Mouse (Mus musculus) heart, embryonic 14.5 days (tissue): Measurements from ENCODE around the gene Gpx3. TPM values are rescaled to one million over a fixed set of nuclear protein-coding genes. Genes with fewer than 3 reads are reported as not detected.

Source experiments
- ATAC-seq: fragments of 200-750 bp; cut with Nextera tagmentation; 2 replicates; pipeline ENCODE4 v1.8.0; 2017; ENCODE audit warnings: low read depth, moderate TSS enrichment; ENCODE audit not compliant: insufficient number of reproducible peaks, insufficient read depth, low FRiP score
- H3K27ac ChIP-seq, 2 experiments: fragments of 200-500 bp in 1 of 2; fragments of 300-500 bp in 1 of 2; sonication (generic) in 1 of 2; replicated peaks in 1 of 2; 2 replicates each; pipeline ENCODE4 v1.5.1; 2012 to 2014; ENCODE audit warnings: low read depth in 2 of 2, low read length in 2 of 2, control low read depth in 1 of 2, mild to moderate bottlenecking in 1 of 2, mixed read lengths in 1 of 2; ENCODE audit not compliant: control insufficient read depth in 1 of 2, insufficient read depth in 1 of 2
- H3K27me3 ChIP-seq: fragments of 300-500 bp; sonication (generic); 2 replicates; pipeline ENCODE4 v1.6.1; 2014; ENCODE audit warnings: mild to moderate bottlenecking, low read length, control low read depth; ENCODE audit not compliant: control insufficient read depth, insufficient read depth
- H3K36me3 ChIP-seq: fragments of 300-500 bp; sonication (generic); 2 replicates; pipeline ENCODE4 v1.6.1; 2014; ENCODE audit warnings: mild to moderate bottlenecking, control low read depth, low read length, mixed read lengths; ENCODE audit not compliant: control insufficient read depth, insufficient read depth
- H3K4me1 ChIP-seq, 2 experiments: fragments of 200-500 bp in 1 of 2; fragments of 300-500 bp in 1 of 2; sonication (generic) in 1 of 2; 2 replicates each; pipeline ENCODE4 v1.6.1; 2012 to 2014; ENCODE audit warnings: low read length in 2 of 2, control low read depth in 1 of 2, mixed read lengths in 1 of 2; ENCODE audit not compliant: control insufficient read depth in 2 of 2, insufficient read depth in 2 of 2
- H3K4me2 ChIP-seq: fragments of 300-500 bp; sonication (generic); 2 replicates; pipeline ENCODE4 v1.6.1; 2014; ENCODE audit warnings: mild to moderate bottlenecking, low read length
- H3K4me3 ChIP-seq, 2 experiments: fragments of 200-500 bp in 1 of 2; fragments of 300-500 bp in 1 of 2; sonication (generic) in 1 of 2; 2 replicates each; pipeline ENCODE4 v1.5.1; 2012 to 2014; ENCODE audit warnings: low read length in 2 of 2, mild to moderate bottlenecking in 2 of 2, control low read depth in 1 of 2, low read depth in 1 of 2, moderate library complexity in 1 of 2; ENCODE audit not compliant: control insufficient read depth in 1 of 2, insufficient read depth in 1 of 2
- H3K9ac ChIP-seq: fragments of 300-500 bp; sonication (generic); 2 replicates; pipeline ENCODE4 v1.6.1; 2014; ENCODE audit warnings: mild to moderate bottlenecking, low read length
- H3K9me3 ChIP-seq: fragments of 300-500 bp; sonication (generic); 2 replicates; pipeline ENCODE4 v1.6.1; 2016; ENCODE audit warnings: low read length, control low read depth; ENCODE audit not compliant: control insufficient read depth
- WGBS: fragments of 180-500 bp; shearing (Covaris S2); extraction: QIAGEN DNeasy Blood & Tissue Kit; methylation state at CpG from one replicate; pipeline ENCODE4 v1.1.7; 2014; 5-methylcytosine and 5-hydroxymethylcytosine counted together
- polyA plus RNA-seq: library from polyadenylated mRNA; unstranded; fragments of >200 nt; fragmentation: Nextera tagmentation; extraction: Ambion mirVana; gene quantifications from 2 replicates; pipeline ENCODE4 v1.2.1, GENCODE M21; 2014

Gene Gpx3
- polyA plus RNA-seq, 1 experiment from 2014 or later, result 1,448 TPM

DNA sequence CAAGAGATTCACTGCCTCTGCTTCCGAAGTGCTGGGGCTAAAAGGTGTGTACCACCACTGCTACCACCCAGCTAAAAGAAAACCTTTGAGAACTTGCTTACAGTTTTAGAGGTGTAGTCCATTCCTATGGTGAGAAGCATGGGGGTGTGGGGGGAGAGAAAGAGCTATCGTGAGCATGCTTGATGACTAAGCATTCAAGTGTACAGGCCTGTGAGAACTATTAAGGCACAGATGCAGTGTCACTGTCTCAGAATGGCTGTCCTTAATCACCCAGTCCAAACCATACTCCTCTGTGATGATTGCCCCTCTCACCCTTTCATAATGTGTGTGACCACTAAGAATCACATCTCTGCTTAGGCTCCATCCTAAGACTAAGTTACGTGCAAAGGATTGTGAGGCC lies 32.9 kb upstream of the Gpx3 start:
- Histone ChIP-seq H3K9ac (no peak overlapping the region), H3K4me1 (peaks cover 0 to 13% of the 10 kb centered on the region in 2 experiments; a peak in 2 of 4 replicates), H3K4me2 (no peak overlapping the region), H3K27ac (no peak overlapping the region), H3K36me3 (peaks cover 55% of the 10 kb centered on the region), H3K4me3 (no peak overlapping the region), H3K9me3 (no peaks in the 10 kb centered on the region), H3K27me3 (no peaks in the 10 kb centered on the region)
- WGBS, result 67% methylated on average over 3 of the region's 3 CpGs
- no peak for ATAC-seq

DNA sequence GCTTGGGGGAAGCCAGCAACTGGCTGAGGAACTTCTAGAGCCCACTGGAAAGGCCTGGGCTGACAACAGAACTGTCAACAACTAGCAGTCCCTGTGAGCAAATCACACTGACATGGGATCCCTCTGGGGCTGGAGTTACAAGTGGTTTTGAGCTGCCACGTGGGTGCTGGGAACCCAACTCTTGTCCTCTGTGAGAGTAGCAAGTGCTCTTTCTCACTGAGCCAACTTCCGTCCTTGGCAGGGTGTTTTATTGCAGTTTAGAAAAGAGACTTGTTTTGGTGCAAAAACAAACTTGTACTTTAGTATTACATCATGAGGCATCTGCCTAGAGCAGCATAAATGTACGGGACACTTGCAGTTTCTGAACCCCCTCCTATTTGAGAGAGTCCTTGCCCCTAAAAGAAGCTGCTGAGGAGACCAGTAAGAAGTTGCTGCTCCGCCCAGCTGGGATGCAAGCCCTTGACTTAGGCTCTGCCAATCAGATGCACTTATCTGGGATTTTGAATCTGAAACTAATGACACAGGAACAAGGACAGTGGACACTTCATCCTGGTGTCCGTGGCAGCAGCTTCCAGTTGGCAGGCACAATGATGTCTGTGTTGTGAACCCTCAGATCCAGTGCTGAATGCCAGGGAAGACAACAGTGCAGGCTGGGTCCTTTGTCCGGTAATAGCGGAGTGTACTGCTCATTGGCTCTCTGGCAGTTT lies 30.3 kb upstream of the Gpx3 start:
- Histone ChIP-seq H3K27me3 (no peaks in the 10 kb centered on the region), H3K4me1 (peaks cover 0 to 13% of the 10 kb centered on the region in 2 experiments; a peak in 2 of 4 replicates), H3K27ac (no peak overlapping the region), H3K9ac (no peak overlapping the region), H3K9me3 (no peaks in the 10 kb centered on the region), H3K4me2 (no peak overlapping the region), H3K4me3 (no peak overlapping the region), H3K36me3 (peaks cover 57% of the 10 kb centered on the region)
- 73% methylated on average over 7 of the region's 7 CpGs for WGBS
- ATAC-seq, result no peak

DNA sequence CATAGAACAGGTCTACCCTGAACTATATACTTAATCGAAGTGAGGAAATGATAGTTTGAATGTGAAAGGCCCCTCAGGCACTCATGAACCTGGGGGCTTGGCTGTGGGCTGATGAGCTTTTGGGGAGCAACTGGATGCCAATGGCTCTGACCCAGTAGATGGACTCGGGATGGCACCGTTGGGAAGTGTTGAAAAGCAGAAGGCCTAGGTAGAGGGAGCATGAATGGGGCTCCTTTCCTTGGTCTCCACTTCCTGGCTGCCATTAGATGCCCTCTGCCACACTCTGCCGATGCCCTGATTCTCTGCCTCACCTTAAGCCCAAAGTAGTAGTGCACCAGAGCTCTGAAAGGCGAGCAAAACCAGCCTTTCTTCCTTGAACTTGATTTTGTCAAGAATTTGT lies 26.2 kb upstream of the Gpx3 start:
- Histone ChIP-seq H3K4me2 (no peak overlapping the region), H3K27me3 (no peaks in the 10 kb centered on the region), H3K9ac (no peak overlapping the region), H3K36me3 (peaks cover 34% of the 10 kb centered on the region), H3K9me3 (no peaks in the 10 kb centered on the region), H3K4me1 (peaks cover 12 to 16% of the 10 kb centered on the region in 2 experiments), H3K4me3 (no peak overlapping the region), H3K27ac (no peak overlapping the region)
- WGBS, result 86% methylated on average over 5 of the region's 5 CpGs
- ATAC-seq, result no peak

DNA sequence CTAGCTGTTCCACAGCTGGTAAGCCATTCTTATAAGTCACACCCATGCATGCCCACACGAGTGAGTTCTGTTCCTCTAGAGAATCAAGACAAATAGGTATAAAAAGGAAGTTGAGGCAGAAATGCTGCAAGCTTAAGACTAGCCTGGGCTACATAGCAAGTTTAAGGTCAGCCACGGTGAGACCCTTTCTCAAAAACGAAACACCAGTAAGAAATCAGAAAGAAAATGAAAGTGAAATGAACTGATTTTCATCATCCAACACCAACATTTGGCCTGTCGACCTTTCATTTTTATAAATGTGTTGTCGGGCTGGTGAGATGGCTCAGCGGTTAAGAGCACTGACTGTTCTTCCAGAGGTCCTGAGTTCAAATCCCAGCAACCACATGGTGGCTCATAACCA lies 23.4 kb upstream of the Gpx3 start:
- H3K4me2 ChIP-seq, result no peak overlapping the region
- no peaks in the 10 kb centered on the region for H3K9me3 ChIP-seq
- no peak overlapping the region for H3K9ac ChIP-seq
- WGBS, result 76% methylated on average over 6 of the region's 6 CpGs
- no peak overlapping the region for H3K4me3 ChIP-seq
- peaks cover 26 to 35% of the 10 kb centered on the region in 2 experiments for H3K4me1 ChIP-seq
- no peak overlapping the region for H3K27ac ChIP-seq
- no peaks in the 10 kb centered on the region for H3K27me3 ChIP-seq
- peaks cover 5% of the 10 kb centered on the region for H3K36me3 ChIP-seq
- no peak for ATAC-seq

DNA sequence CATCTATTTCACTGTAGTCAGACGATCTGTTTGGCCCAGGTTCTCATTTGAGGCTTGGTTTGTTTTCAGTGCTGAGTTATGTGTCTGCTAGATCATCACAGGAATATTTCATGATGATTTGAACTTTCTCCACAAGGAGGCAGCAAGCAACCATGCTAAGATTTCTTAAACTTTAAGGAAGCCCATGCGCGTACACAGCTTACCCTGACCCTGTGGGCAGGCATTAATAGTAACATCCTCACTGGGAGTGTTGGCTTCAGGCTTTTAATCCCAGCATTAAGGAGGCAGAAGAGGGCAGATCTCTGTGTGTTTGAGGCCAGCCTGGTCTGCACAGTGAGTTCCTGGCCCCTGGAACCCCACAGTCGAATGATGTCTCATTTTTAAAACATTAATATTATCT lies 22.8 kb upstream of the Gpx3 start:
- Histone ChIP-seq H3K4me2 (no peak overlapping the region), H3K27ac (peak overlapping the region; percentile 79 to 83)
- no peak; the same call in 1 of the 2 replicates for ATAC-seq

DNA sequence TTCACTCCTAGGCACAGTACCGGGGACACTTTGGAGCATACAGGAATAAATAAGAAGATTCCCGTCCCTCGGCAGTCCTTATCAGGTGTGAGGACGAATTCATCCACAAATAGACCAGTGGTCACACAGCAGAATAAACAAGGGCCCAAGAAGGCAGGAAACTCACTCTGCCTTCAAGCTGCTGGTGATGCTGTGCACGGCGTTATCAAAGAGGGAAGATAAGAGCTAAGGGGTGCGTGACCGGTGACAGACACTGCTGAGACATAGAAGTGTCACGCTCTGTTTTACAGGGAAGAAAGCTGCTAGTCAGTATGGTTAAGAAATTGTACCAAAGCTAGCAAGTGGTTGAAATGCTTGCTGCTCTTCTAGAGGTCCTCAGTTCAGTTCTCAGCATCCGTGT lies 22.3 kb upstream of the Gpx3 start:
- H3K27ac ChIP-seq, result peak overlapping the region; percentile 79 to 83
- 5% methylated on average over 10 of the region's 10 CpGs for WGBS
- no peaks in the 10 kb centered on the region for H3K9me3 ChIP-seq
- no peak overlapping the region for H3K4me2 ChIP-seq
- H3K4me3 ChIP-seq, result no peak overlapping the region
- no peak overlapping the region; the same call in 1 of the 2 replicates for H3K9ac ChIP-seq
- H3K36me3 ChIP-seq, result no peaks in the 10 kb centered on the region
- H3K4me1 ChIP-seq, result peaks cover 30 to 39% of the 10 kb centered on the region in 2 experiments
- H3K27me3 ChIP-seq, result no peaks in the 10 kb centered on the region
- no peak for ATAC-seq

More for the DNA sequence above, 22.8 kb upstream of the Gpx3 start:
- Histone ChIP-seq H3K9ac (no peak overlapping the region), H3K9me3 (no peaks in the 10 kb centered on the region), H3K4me3 (no peak overlapping the region), H3K27me3 (no peaks in the 10 kb centered on the region), H3K4me1 (peaks cover 26 to 35% of the 10 kb centered on the region in 2 experiments), H3K36me3 (no peaks in the 10 kb centered on the region; the same call in 1 of the 2 replicates)
- WGBS, result 12% methylated on average over 4 of the region's 4 CpGs

DNA sequence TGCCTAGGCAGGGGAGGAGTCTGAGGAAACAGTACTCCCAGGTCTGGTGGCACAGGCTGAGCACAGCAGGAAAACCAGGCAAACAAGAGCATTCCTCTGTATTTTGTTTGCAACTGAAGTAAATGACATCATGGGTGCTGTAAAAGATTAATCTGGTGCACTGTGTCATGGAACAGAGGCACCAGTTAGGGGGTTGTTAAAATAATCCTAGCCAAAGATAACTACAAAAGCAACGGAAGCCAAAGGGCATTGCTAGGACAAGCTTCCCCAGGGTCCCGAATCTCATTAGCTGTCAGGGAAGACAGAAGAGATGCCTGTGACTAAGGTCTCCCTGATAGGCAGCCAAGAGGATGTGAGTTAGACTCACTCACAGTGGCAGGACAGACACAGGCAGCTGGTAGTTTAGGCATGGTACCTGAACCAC lies 21.2 kb upstream of the Gpx3 start:
- H3K9ac ChIP-seq, result 0 out of 2 replicates have a peak overlapping the region, but pooled peaks have one; percentile 0
- 2% methylated on average over 2 of the region's 2 CpGs for WGBS
- 0 out of 2 replicates have a peak overlapping the region, but pooled peaks have one; percentile 1 for H3K4me2 ChIP-seq
- H3K9me3 ChIP-seq, result no peaks in the 10 kb centered on the region
- H3K27ac ChIP-seq, result peak overlapping the region; percentile 79 to 83
- no peaks in the 10 kb centered on the region for H3K27me3 ChIP-seq
- 0 out of 2 replicates have a peak, but pooled peaks have one; percentile 9 for ATAC-seq
- no peak overlapping the region for H3K4me3 ChIP-seq
- no peaks in the 10 kb centered on the region for H3K36me3 ChIP-seq
- H3K4me1 ChIP-seq, result peaks cover 33 to 43% of the 10 kb centered on the region in 2 experiments
